Mouse (Mus musculus) spleen, postnatal 14 days (tissue): ENCODE results near the gene Tradd.

ENCODE experiments used
- DNase-seq, 2 experiments: peaks; one replicate each; pipeline ENCODE4 v3.0.0; 2021 to 2022; ENCODE audit warnings: low spot score in 2 of 2

Tradd gene

GRCm38 (mm10) chr8:105270101-105270915 is 5.9 kb upstream of the Tradd start:
- DNase-seq = no peak

GRCm38 (mm10) chr8:105269461-105269947 is 5.1 kb upstream of the Tradd start, which contains the start of gene Hsf4:
Hsf4 (plus strand) TSS chr8:105269801.
- no peak for DNase-seq

- no peak for DNase-seq
Measured at GRCm38 (mm10) chr8:105269075-105269458, 4.7 kb upstream of the Tradd start.

- DNase-seq = no peak
Measured at GRCm38 (mm10) chr8:105268342-105269074, 4.1 kb upstream of the Tradd start.

- no peak for DNase-seq
Measured at GRCm38 (mm10) chr8:105266775-105267174, 2.4 kb upstream of the Tradd start.

- no peak for DNase-seq
Measured at GRCm38 (mm10) chr8:105265128-105265527, 719 bp upstream of the Tradd start.

GRCm38 (mm10) chr8:105263244-105263912 is 1.0 kb downstream of the Tradd start:
- DNase-seq = no peak

- no peak for DNase-seq
Measured at GRCm38 (mm10) chr8:105261326-105261980, 3.0 kb downstream of the Tradd start.

GRCm38 (mm10) chr8:105260371-105261099 is 3.9 kb downstream of the Tradd start:
- DNase-seq = no peak

GRCm38 (mm10) chr8:105259721-105260320 is 4.6 kb downstream of the Tradd start:
- DNase-seq = peak; percentile 59 to 79

- no peak for DNase-seq
Measured at GRCm38 (mm10) chr8:105258911-105259720, 5.3 kb downstream of the Tradd start.

- no peak for DNase-seq
Measured at GRCm38 (mm10) chr8:105257318-105258114, 6.9 kb downstream of the Tradd start.

- DNase-seq = peak in 1 of 2 experiments; percentile 48
Measured at GRCm38 (mm10) chr8:105254966-105255350, 9.5 kb downstream of the Tradd start, which contains the start of gene B3gnt9. B3gnt9 (minus strand) TSS chr8:105255153.

- DNase-seq = peak; percentile 81 to 88
Measured at GRCm38 (mm10) chr8:105254152-105254965, 10.1 kb downstream of the Tradd start.

GRCm38 (mm10) chr8:105253766-105254151 is 10.7 kb downstream of the Tradd start:
- DNase-seq = no peak

- DNase-seq = no peak
Measured at GRCm38 (mm10) chr8:105252680-105253537, 11.5 kb downstream of the Tradd start.

- DNase-seq = no peak
Measured at GRCm38 (mm10) chr8:105251954-105252353, 12.5 kb downstream of the Tradd start.
